Mouse (Mus musculus) CH12.LX (cell line): ENCODE data around the gene Lcn4. TPM values are rescaled to one million over a fixed set of nuclear protein-coding genes. Genes with fewer than 3 reads are reported as not detected.

Experiments
- DNase-seq: peaks from one replicate; pipeline ENCODE4 v3.0.0-alpha.2; 2013; ENCODE audit errors: extremely low read depth
- H3K27ac ChIP-seq: 2 replicates; pipeline ENCODE4 v1.5.1; 2012; ENCODE audit warnings: low read depth, mild to moderate bottlenecking, control low read depth, moderate library complexity; ENCODE audit not compliant: insufficient read depth
- H3K27me3 ChIP-seq: replicated peaks from 2 replicates; pipeline ENCODE3; 2012; ENCODE audit warnings: inconsistent platforms
- H3K36me3 ChIP-seq, 2 experiments: replicated peaks in 1 of 2; 2 replicates each; pipeline versions ENCODE3 to v1.6.1; 2012; ENCODE audit warnings: inconsistent platforms in 1 of 2, low read length in 1 of 2, mild to moderate bottlenecking in 1 of 2, mixed read lengths in 1 of 2, moderate library complexity in 1 of 2; ENCODE audit not compliant: control insufficient read depth in 1 of 2, insufficient read depth in 1 of 2
- H3K4me1 ChIP-seq, 2 experiments: 2 replicates each; pipeline ENCODE4 v1.6.1; 2012; ENCODE audit warnings: inconsistent platforms in 1 of 2, moderate library complexity in 1 of 2; ENCODE audit not compliant: insufficient read depth in 2 of 2, control insufficient read depth in 1 of 2
- H3K4me2 ChIP-seq: 2 replicates; pipeline ENCODE4 v1.6.1; 2012; ENCODE audit warnings: low read depth, mild to moderate bottlenecking, control low read depth; ENCODE audit not compliant: poor library complexity, insufficient read depth, severe bottlenecking
- H3K4me3 ChIP-seq, 3 experiments: fragments of 150-350 bp in 1 of 3; sonication (generic) in 1 of 3; replicated peaks in 1 of 3; 2 replicates each; pipeline versions ENCODE3 to v1.5.1; 2011 to 2012; ENCODE audit warnings: low read depth in 2 of 3, low read length in 2 of 3, mild to moderate bottlenecking in 2 of 3, moderate library complexity in 2 of 3, control low read depth in 1 of 3, improper control_type of control experiment in 1 of 3, inconsistent platforms in 1 of 3, mixed read lengths in 1 of 3; ENCODE audit not compliant: poor library complexity in 1 of 3
- H3K79me2 ChIP-seq: replicated peaks from 2 replicates; pipeline ENCODE4 v1.6.1; 2012; ENCODE audit warnings: mild to moderate bottlenecking, moderate library complexity; ENCODE audit not compliant: control insufficient read depth, poor library complexity, insufficient read depth, severe bottlenecking; ENCODE audit errors: extremely low read depth
- H3K9ac ChIP-seq: 2 replicates; pipeline ENCODE4 v1.6.1; 2012; ENCODE audit warnings: low read depth, mild to moderate bottlenecking, control low read depth, moderate library complexity; ENCODE audit not compliant: insufficient read depth
- H3K9me3 ChIP-seq: replicated peaks from 2 replicates; pipeline ENCODE3; 2012; ENCODE audit warnings: low read length, inconsistent platforms, mixed read lengths
- CHD1 ChIP-seq: IDR thresholded peaks from 2 replicates; pipeline ENCODE4 v1.6.1; 2012; ENCODE audit warnings: low read depth, low read length, improper control_type of control experiment, inconsistent platforms
- MAFK ChIP-seq: IDR thresholded peaks from 2 replicates; pipeline ENCODE4 v1.6.1; 2011; ENCODE audit warnings: low read length, improper control_type of control experiment; ENCODE audit not compliant: insufficient replicate concordance
- MAX ChIP-seq: IDR thresholded peaks from 2 replicates; pipeline ENCODE4 v1.6.1; 2011; ENCODE audit warnings: low read length, improper control_type of control experiment
- MAZ ChIP-seq: IDR thresholded peaks from 2 replicates; pipeline ENCODE4 v1.6.1; 2012; ENCODE audit warnings: low read depth, mild to moderate bottlenecking, inconsistent platforms, low read length, improper control_type of control experiment, moderate library complexity
- MEF2A ChIP-seq: IDR thresholded peaks from 2 replicates; pipeline ENCODE4 v1.6.1; 2014; ENCODE audit warnings: low read depth, mild to moderate bottlenecking, inconsistent platforms, low read length, improper control_type of control experiment, borderline replicate concordance
- MYC ChIP-seq: IDR thresholded peaks from 2 replicates; pipeline ENCODE4 v1.6.1; 2011; ENCODE audit warnings: low read depth, mild to moderate bottlenecking, improper control_type of control experiment, low read length
- POLR2A ChIP-seq: IDR thresholded peaks from 2 replicates; pipeline ENCODE4 v1.6.1; 2011; ENCODE audit warnings: low read depth, mild to moderate bottlenecking, improper control_type of control experiment, low read length
- POLR2AphosphoS2 ChIP-seq: IDR thresholded peaks from 2 replicates; pipeline ENCODE4 v1.6.1; 2011; ENCODE audit warnings: low read depth, low read length, improper control_type of control experiment
- SIN3A ChIP-seq: IDR thresholded peaks from 2 replicates; pipeline ENCODE4 v1.6.1; 2012; ENCODE audit warnings: low read length, improper control_type of control experiment, inconsistent platforms
- TBP ChIP-seq: conservative IDR thresholded peaks from 2 replicates; pipeline ENCODE4 v1.6.1; 2011; ENCODE audit warnings: low read depth, low read length, improper control_type of control experiment
- UBTF ChIP-seq: IDR thresholded peaks from 2 replicates; pipeline ENCODE4 v1.6.1; 2012; ENCODE audit warnings: low read depth, mild to moderate bottlenecking, inconsistent platforms, low read length, improper control_type of control experiment, moderate library complexity
- ZKSCAN1 ChIP-seq: IDR thresholded peaks from 2 replicates; pipeline ENCODE4 v1.6.1; 2012; ENCODE audit warnings: low read depth, inconsistent platforms, low read length, improper control_type of control experiment, borderline replicate concordance
- dilution Hi-C: fragments of 300-500 bp; cut with MboI; formaldehyde crosslinking; loops from 2 replicates; pipeline ENCODE4 v1.14.3; 2020; ENCODE audit warnings: low sequenced_read_pairs; ENCODE audit not compliant: extremely low pct_unique_long_range_greater_than_20kb, extremely low pct_ligation_motif_present
- in situ Hi-C: fragments of 300-500 bp; cut with MboI; formaldehyde crosslinking; loops from 3 replicates; pipeline ENCODE4 v1.14.3; 2019; ENCODE audit warnings: low sequenced_read_pairs, low pct_ligation_motif_present, low pct_unique_long_range_greater_than_20kb, mixed read lengths
- polyA plus RNA-seq: library from polyadenylated mRNA; unstranded; fragments of >175 nt; gene quantifications from 2 replicates; pipeline ENCODE4 v1.2.1, GENCODE M21; 2012; ENCODE audit warnings: low read depth; ENCODE audit not compliant: insufficient read length
- total RNA-seq, 2 experiments: library from RNA; depleted of rRNA; stranded (reverse); fragments of 300-350 nt in 1 of 2; fragments of >200 nt in 1 of 2; gene quantifications; 2 replicates each; pipeline ENCODE4 v1.2.3; 2012 to 2014

Lcn4 gene
- total and polyA plus RNA-seq, 3 experiments, result not detected

DNA sequence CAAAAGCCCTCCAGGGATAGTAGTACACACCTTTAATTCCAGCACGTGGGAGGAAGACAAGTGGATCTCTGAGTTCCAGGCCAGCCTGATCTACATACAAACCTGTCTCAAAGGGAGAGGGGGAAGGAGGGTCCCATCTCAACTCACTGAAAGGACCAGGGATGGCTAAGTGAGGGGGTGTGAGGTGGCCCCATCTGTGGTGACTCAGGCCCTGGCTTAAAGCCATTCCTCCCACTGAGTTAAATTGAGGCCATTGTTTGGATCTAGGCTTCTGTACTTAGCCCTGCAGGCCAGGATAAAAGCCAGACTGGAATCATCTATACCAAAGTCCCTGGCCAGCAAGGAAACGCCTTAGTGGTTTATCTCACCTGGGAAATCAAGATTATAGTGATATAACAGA lies 49.8 kb downstream of the Lcn4 start:
- Histone ChIP-seq H3K4me1 (no peaks in the 10 kb centered on the region), H3K4me2 (no peak overlapping the region), H3K36me3 (no peaks in the 10 kb centered on the region), H3K9me3 (peaks cover 3% of the 10 kb centered on the region), H3K27me3 (peaks cover 38% of the 10 kb centered on the region), H3K9ac (no peak overlapping the region), H3K27ac (no peak overlapping the region), H3K79me2 (no peaks in the 10 kb centered on the region), H3K4me3 (no peak overlapping the region)
- dilution Hi-C loops, result no loop called here
- TF ChIP-seq UBTF (no peak), MAX (no peak)
- in situ Hi-C loops, result no loop called here
- DNase-seq, result no peak

DNA sequence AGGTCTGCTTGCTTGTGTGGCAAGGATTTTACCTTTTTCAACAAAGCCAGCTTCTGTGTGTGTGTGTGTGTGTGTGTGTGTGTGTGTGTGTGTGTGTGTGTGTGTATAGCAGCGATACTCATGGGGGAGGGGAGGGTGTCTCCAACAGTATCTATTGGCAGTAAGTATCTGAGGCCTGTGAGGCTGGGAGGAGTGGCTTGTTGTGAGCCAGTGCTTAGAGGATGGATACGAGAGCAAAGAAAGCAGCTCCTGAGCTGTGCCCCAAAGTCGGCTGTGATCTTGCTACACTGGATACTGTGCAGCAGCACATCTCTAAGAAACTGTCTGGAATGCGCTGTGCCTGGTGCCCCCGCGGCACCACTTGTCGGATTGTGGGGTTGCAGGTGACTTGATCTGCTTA lies 53.2 kb downstream of the Lcn4 start:
- H3K4me3 ChIP-seq, result no peak overlapping the region
- TF ChIP-seq SIN3A (no peak), ZKSCAN1 (no peak), TBP (no peak), MAFK (no peak), MAZ (no peak), POLR2AphosphoS2 (no peak), MYC (no peak), MEF2A (no peak), CHD1 (no peak), POLR2A (no peak)
- DNase-seq, result no peak
- peaks cover 3% of the 10 kb centered on the region for H3K9me3 ChIP-seq
- no peaks in the 10 kb centered on the region for H3K79me2 ChIP-seq
- H3K4me1 ChIP-seq, result no peaks in the 10 kb centered on the region
- in situ Hi-C loops, result no loop called here
- H3K27ac ChIP-seq, result no peak overlapping the region
- dilution Hi-C loops, result no loop called here
- H3K27me3 ChIP-seq, result peaks cover 60% of the 10 kb centered on the region
- no peak overlapping the region for H3K4me2 ChIP-seq
- H3K9ac ChIP-seq, result no peak overlapping the region
- no peaks in the 10 kb centered on the region for H3K36me3 ChIP-seq

Other genes starting within 250 kb of the Lcn4 start
- gene Sec16a, start 226.1 kb downstream of the Lcn4 start, total RNA-seq (2012; rRNA removed), result 31.8 and 36.3 TPM in 2 replicates
- 22.5 and 22.8 TPM in 2 replicates for gene Sec16a, start 226.1 kb downstream of the Lcn4 start, total RNA-seq (2014; rRNA removed)
- gene Sec16a, start 226.1 kb downstream of the Lcn4 start, polyA plus RNA-seq, result 28.6 and 38.9 TPM in 2 replicates
- gene Notch1, start 154.6 kb downstream of the Lcn4 start, total RNA-seq (2012; rRNA removed), result 11.4 and 13.1 TPM in 2 replicates
- 0.86 and 0.98 TPM in 2 replicates for gene Notch1, start 154.6 kb downstream of the Lcn4 start, total RNA-seq (2014; rRNA removed)
- 2.7 and 3.8 TPM in 2 replicates for gene Notch1, start 154.6 kb downstream of the Lcn4 start, polyA plus RNA-seq
- gene Egfl7, start 91.3 kb downstream of the Lcn4 start, total RNA-seq (2012; rRNA removed), result 35.0 and 39.3 TPM in 2 replicates
- gene Egfl7, start 91.3 kb downstream of the Lcn4 start, total RNA-seq (2014; rRNA removed), result 18.9 and 20.1 TPM in 2 replicates
- 21.4 and 24.7 TPM in 2 replicates for gene Egfl7, start 91.3 kb downstream of the Lcn4 start, polyA plus RNA-seq
- not detected in 2 replicates for gene Gm20532, start 84.6 kb downstream of the Lcn4 start, total RNA-seq (2012; rRNA removed)
- not detected in 2 replicates for gene Gm20532, start 84.6 kb downstream of the Lcn4 start, total RNA-seq (2014; rRNA removed)
- not detected in 2 replicates for gene Gm20532, start 84.6 kb downstream of the Lcn4 start, polyA plus RNA-seq
- 11.1 and 14.2 TPM in 2 replicates for gene Agpat2, start 66.9 kb downstream of the Lcn4 start, total RNA-seq (2012; rRNA removed)
- 8.6 and 10.6 TPM in 2 replicates for gene Agpat2, start 66.9 kb downstream of the Lcn4 start, total RNA-seq (2014; rRNA removed)
- gene Agpat2, start 66.9 kb downstream of the Lcn4 start, polyA plus RNA-seq, result 9.5 TPM in 2 replicates
- gene Fam69b, start 42.8 kb downstream of the Lcn4 start, total RNA-seq (2012; rRNA removed), result 0.88 and 1.2 TPM in 2 replicates
- 0.16 TPM in 1 of 2 replicates, not detected in the other for gene Fam69b, start 42.8 kb downstream of the Lcn4 start, total RNA-seq (2014; rRNA removed)
- gene Fam69b, start 42.8 kb downstream of the Lcn4 start, polyA plus RNA-seq, result not detected in 2 replicates
- not detected in 2 replicates for gene Abo, start 193.7 kb upstream of the Lcn4 start, total RNA-seq (2012; rRNA removed)
- not detected in 2 replicates for gene Abo, start 193.7 kb upstream of the Lcn4 start, total RNA-seq (2014; rRNA removed)
- not detected in 2 replicates for gene Abo, start 193.7 kb upstream of the Lcn4 start, polyA plus RNA-seq
- 29.0 and 37.4 TPM in 2 replicates for gene Surf6, start 231.6 kb upstream of the Lcn4 start, total RNA-seq (2012; rRNA removed)
- 34.8 and 37.7 TPM in 2 replicates for gene Surf6, start 231.6 kb upstream of the Lcn4 start, total RNA-seq (2014; rRNA removed)
- 47.5 and 52.1 TPM in 2 replicates for gene Surf6, start 231.6 kb upstream of the Lcn4 start, polyA plus RNA-seq
- 27.7 and 41.3 TPM in 2 replicates for gene Med22, start 239.4 kb upstream of the Lcn4 start, total RNA-seq (2012; rRNA removed)
- 34.4 and 42.1 TPM in 2 replicates for gene Med22, start 239.4 kb upstream of the Lcn4 start, total RNA-seq (2014; rRNA removed)
- gene Med22, start 239.4 kb upstream of the Lcn4 start, polyA plus RNA-seq, result 35.4 and 37.3 TPM in 2 replicates
- 3,395 and 3,529 TPM in 2 replicates for gene Rpl7a, start 239.5 kb upstream of the Lcn4 start, total RNA-seq (2012; rRNA removed)
- 3,077 and 3,396 TPM in 2 replicates for gene Rpl7a, start 239.5 kb upstream of the Lcn4 start, total RNA-seq (2014; rRNA removed)
- 1,126 and 1,142 TPM in 2 replicates for gene Rpl7a, start 239.5 kb upstream of the Lcn4 start, polyA plus RNA-seq
- 28.7 and 36.9 TPM in 2 replicates for gene Surf2, start 245.1 kb upstream of the Lcn4 start, total RNA-seq (2012; rRNA removed)
- gene Surf2, start 245.1 kb upstream of the Lcn4 start, total RNA-seq (2014; rRNA removed), result 39.9 and 43.9 TPM in 2 replicates
- gene Surf2, start 245.1 kb upstream of the Lcn4 start, polyA plus RNA-seq, result 74.5 and 77.1 TPM in 2 replicates
- gene Surf1, start 245.2 kb upstream of the Lcn4 start, total RNA-seq (2012; rRNA removed), result 58.7 and 64.6 TPM in 2 replicates
- gene Surf1, start 245.2 kb upstream of the Lcn4 start, total RNA-seq (2014; rRNA removed), result 43.4 and 48.1 TPM in 2 replicates
- gene Surf1, start 245.2 kb upstream of the Lcn4 start, polyA plus RNA-seq, result 83.9 and 86.9 TPM in 2 replicates